Comparison of ENCODE assay signal across 12 mouse cellular contexts in genomic region chr17:85180471-85181060, GRCm38 (mm10).
DNase-seq lines count a peak whose midpoint lies in the region; ATAC-seq and TF ChIP-seq lines count a peak whose summit lies in the region.
"Had no signal": no experiment of that assay in that cellular context is flagged by ENCODE, and none has a peak within 500 bp of the region (broad histone marks: within the 10 kb centered on the region; RNA-seq: fewer than 3 reads in every experiment).

No protein-coding gene starts in this region.

- TF ChIP-seq CTCF in lung, postnatal 0 days (IDR thresholded peaks at IDR 0.05): no peak

- H3K27ac ChIP-seq in forebrain, embryonic 13.5 days: no peak overlapping the region
- H3K27ac ChIP-seq in forebrain, embryonic 11.5 days (ENCODE audit: low read depth, low read length): no peak overlapping the region
- no peak overlapping the region for H3K27ac ChIP-seq in lung, postnatal 0 days (ENCODE audit: low read length)
- H3K27ac ChIP-seq in midbrain, embryonic 10.5 days (replicated peaks): no peak overlapping the region; the same call in 1 of the 2 replicates

- no peak for ATAC-seq in forebrain, embryonic 13.5 days
- no peak for ATAC-seq in forebrain, embryonic 11.5 days (replicated peaks; ENCODE audit: low FRiP score)
- no peak for ATAC-seq in lung, postnatal 0 days

- intact Hi-C loops in left cerebral cortex, postnatal 4 days (cut with DNase I): loop anchor here (10.0 kb wide), 1 partner anchor 56 kb away; no protein-coding TSS in a partner anchor

- no peak overlapping the region for H3K9ac ChIP-seq in forebrain, embryonic 13.5 days
- H3K9ac ChIP-seq in forebrain, embryonic 11.5 days (ENCODE audit: low read length): no peak overlapping the region
- H3K9ac ChIP-seq in lung, postnatal 0 days (replicated peaks; ENCODE audit: low read depth): no peak overlapping the region

- DNase-seq in forebrain, embryonic 11.5 days (ENCODE audit: low spot score): no peak
- DNase-seq in lung, postnatal 0 days (ENCODE audit: low spot score): peak; percentile 42
- DNase-seq in lung, postnatal 4 days: no peak
- DNase-seq in midbrain, embryonic 10.5 days (ENCODE audit: low spot score): no peak
- peak; percentile 39 for DNase-seq in retina, embryonic 14.5 days (ENCODE audit: low spot score)
- no peak for DNase-seq in thymus, postnatal 4 days
- no peak for DNase-seq in left cerebral cortex, postnatal 4 days
- DNase-seq: cerebellum, postnatal 25 days; kidney, postnatal 4 days; thymus, postnatal 25 days had no signal

- no peaks in the 10 kb centered on the region for H3K36me3 ChIP-seq in forebrain, embryonic 13.5 days (ENCODE audit: poor library complexity, severe bottlenecking)
- no peaks in the 10 kb centered on the region for H3K36me3 ChIP-seq in forebrain, embryonic 11.5 days (ENCODE audit: control insufficient read depth, insufficient read depth, low read length)
- H3K36me3 ChIP-seq in lung, postnatal 0 days (ENCODE audit: insufficient read depth, low read length): no peaks in the 10 kb centered on the region
- H3K36me3 ChIP-seq in midbrain, embryonic 10.5 days: no peaks in the 10 kb centered on the region

- H3K4me1 ChIP-seq in forebrain, embryonic 13.5 days: peaks cover 6% of the 10 kb centered on the region
- H3K4me1 ChIP-seq in forebrain, embryonic 11.5 days (replicated peaks; ENCODE audit: control insufficient read depth, insufficient read depth, low read length): no peaks in the 10 kb centered on the region
- H3K4me1 ChIP-seq in lung, postnatal 0 days (ENCODE audit: insufficient read depth, low read depth, low read length): no peaks in the 10 kb centered on the region
- peaks cover 19% of the 10 kb centered on the region for H3K4me1 ChIP-seq in midbrain, embryonic 10.5 days

- no peaks in the 10 kb centered on the region for H3K9me3 ChIP-seq in forebrain, embryonic 13.5 days (replicated peaks)
- no peaks in the 10 kb centered on the region for H3K9me3 ChIP-seq in forebrain, embryonic 11.5 days (ENCODE audit: control insufficient read depth, low read length)
- H3K9me3 ChIP-seq in lung, postnatal 0 days (ENCODE audit: low read length): no peaks in the 10 kb centered on the region
- no peaks in the 10 kb centered on the region for H3K9me3 ChIP-seq in midbrain, embryonic 10.5 days (replicated peaks)

- H3K27me3 ChIP-seq in forebrain, embryonic 13.5 days: no peaks in the 10 kb centered on the region
- no peaks in the 10 kb centered on the region for H3K27me3 ChIP-seq in forebrain, embryonic 11.5 days (ENCODE audit: control insufficient read depth, insufficient read depth, low read length)
- no peaks in the 10 kb centered on the region for H3K27me3 ChIP-seq in lung, postnatal 0 days (replicated peaks; ENCODE audit: insufficient read depth, low read length)
- no peaks in the 10 kb centered on the region for H3K27me3 ChIP-seq in midbrain, embryonic 10.5 days (ENCODE audit: low read depth, poor library complexity, severe bottlenecking)

- H3K4me3 ChIP-seq in forebrain, embryonic 13.5 days: no peak overlapping the region
- H3K4me3 ChIP-seq in forebrain, embryonic 11.5 days (ENCODE audit: low read depth, low read length): no peak overlapping the region
- no peak overlapping the region for H3K4me3 ChIP-seq in lung, postnatal 0 days (ENCODE audit: low read depth, low read length)
- H3K4me3 ChIP-seq in midbrain, embryonic 10.5 days: peak overlapping the region; percentile 25

- 48% methylated on average over 14 of the region's 14 CpGs for WGBS in forebrain, embryonic 13.5 days
- WGBS in forebrain, embryonic 11.5 days: 55% methylated on average over 14 of the region's 14 CpGs
- WGBS in lung, postnatal 0 days: 37% methylated on average over 14 of the region's 14 CpGs
- 43% methylated on average over 14 of the region's 14 CpGs for WGBS in midbrain, embryonic 10.5 days

- H3K4me2 ChIP-seq in forebrain, embryonic 13.5 days: 0 out of 2 replicates have a peak overlapping the region, but pooled peaks have one; percentile 20
- no peak overlapping the region for H3K4me2 ChIP-seq in forebrain, embryonic 11.5 days (ENCODE audit: low read depth, low read length, severe bottlenecking)
- no peak overlapping the region for H3K4me2 ChIP-seq in lung, postnatal 0 days (replicated peaks; ENCODE audit: low read depth, low read length)
- H3K4me2 ChIP-seq: liver, embryonic 11.5 days had no signal

- TF ChIP-seq EP300 in lung, postnatal 0 days (IDR thresholded peaks at IDR 0.05): no peak

Comparison
In these comparisons a context has a peak if more than half of its experiments do, and no peak if none do; other contexts are left out.
1. DNase-seq: peak in lung, postnatal 0 days (single experiment) and retina, embryonic 14.5 days (single experiment); none in forebrain, embryonic 11.5 days (single experiment), lung, postnatal 4 days (0 of 2), midbrain, embryonic 10.5 days (single experiment), thymus, postnatal 4 days (single experiment) and left cerebral cortex, postnatal 4 days (single experiment).